Mouse (Mus musculus): ENCODE data around the gene Haus6. TPM values are rescaled to one million over a fixed set of nuclear protein-coding genes. Genes with fewer than 3 reads are reported as not detected.
"Not testable (repeated sequence)": the region's sequence is repeated elsewhere in the genome, so short reads cannot be mapped to it uniquely, and the experiment has no call there.

Gene Haus6
- polyA plus RNA-seq (2014; fragmentation: Nextera tagmentation; extraction: Ambion mirVana) = 28.9 and 29.2 TPM in 2 replicates

- H3K9ac ChIP-seq (ENCODE audit: low read length) = peak within 1 kb of the TSS; percentile 86
- H3K4me1 ChIP-seq (ENCODE audit: control insufficient read depth, insufficient read depth, low read length) = no peaks in the 10 kb centered on the region
- peak; percentile 93 for DNase-seq (ENCODE audit: low spot score)
- no peaks in the 10 kb centered on the region for H3K36me3 ChIP-seq (ENCODE audit: control insufficient read depth, insufficient read depth, low read length)
- H3K27ac ChIP-seq (ENCODE audit: low read depth, low read length) = peak within 1 kb of the TSS; percentile 67
- no peaks in the 10 kb centered on the region for H3K27me3 ChIP-seq (ENCODE audit: control insufficient read depth, insufficient read depth, low read length)
- H3K4me3 ChIP-seq (ENCODE audit: low read depth, low read length) = peak within 1 kb of the TSS; percentile 89
- ATAC-seq (ENCODE audit: insufficient read depth, low FRiP score, low TSS enrichment) = peak; percentile 99
- H3K4me2 ChIP-seq (ENCODE audit: low read depth) = peak within 1 kb of the TSS; percentile 81
- WGBS = under 1% methylated on average over 59 of the region's 59 CpGs
- H3K9me3 ChIP-seq (ENCODE audit: control insufficient read depth, low read length) = no peaks in the 10 kb centered on the region
Observed at GRCm38 (mm10) chr4:86611524-86612288, at the start of gene Haus6. Gene Haus6, minus strand, starts transcription at chr4:86612055.

GRCm38 (mm10) chr4:86657176-86657575 is 45.3 kb upstream of the Haus6 start:
- H3K36me3 ChIP-seq (ENCODE audit: control insufficient read depth, insufficient read depth, low read length) = peaks cover 12% of the 10 kb centered on the region
- DNase-seq (ENCODE audit: low spot score) = no peak
- no peaks in the 10 kb centered on the region for H3K27me3 ChIP-seq (ENCODE audit: control insufficient read depth, insufficient read depth, low read length)

GRCm38 (mm10) chr4:86656410-86656809 is 44.6 kb upstream of the Haus6 start:
- H3K4me1 ChIP-seq (ENCODE audit: control insufficient read depth, insufficient read depth, low read length); H3K4me3 ChIP-seq (ENCODE audit: low read depth, low read length); ATAC-seq (ENCODE audit: insufficient read depth, low FRiP score, low TSS enrichment); H3K4me2 ChIP-seq (ENCODE audit: low read depth); H3K27ac ChIP-seq (ENCODE audit: low read depth, low read length); H3K9ac ChIP-seq (ENCODE audit: low read length); H3K9me3 ChIP-seq (ENCODE audit: control insufficient read depth, low read length); DNase-seq (ENCODE audit: low spot score); H3K27me3 ChIP-seq (ENCODE audit: control insufficient read depth, insufficient read depth, low read length): not testable (repeated sequence)
- H3K36me3 ChIP-seq (ENCODE audit: control insufficient read depth, insufficient read depth, low read length) = peaks cover 12% of the 10 kb centered on the region
- WGBS = 97% methylated on average over 8 of the region's 8 CpGs

More at GRCm38 (mm10) chr4:86657176-86657575, 45.3 kb upstream of the Haus6 start:
- H3K27ac ChIP-seq (ENCODE audit: low read depth, low read length) = no peak overlapping the region
- H3K4me1 ChIP-seq (ENCODE audit: control insufficient read depth, insufficient read depth, low read length) = no peaks in the 10 kb centered on the region
- ATAC-seq (ENCODE audit: insufficient read depth, low FRiP score, low TSS enrichment) = no peak
- H3K9ac ChIP-seq (ENCODE audit: low read length) = no peak overlapping the region
- H3K9me3 ChIP-seq (ENCODE audit: control insufficient read depth, low read length) = no peaks in the 10 kb centered on the region
- H3K4me2 ChIP-seq (ENCODE audit: low read depth) = no peak overlapping the region
- no peak overlapping the region for H3K4me3 ChIP-seq (ENCODE audit: low read depth, low read length)
- 95% methylated on average over 12 of the region's 12 CpGs for WGBS

- WGBS = 78% methylated on average over 10 of the region's 10 CpGs
- no peak overlapping the region for H3K27ac ChIP-seq (ENCODE audit: low read depth, low read length)
- no peak for ATAC-seq (ENCODE audit: insufficient read depth, low FRiP score, low TSS enrichment)
- no peaks in the 10 kb centered on the region for H3K27me3 ChIP-seq (ENCODE audit: control insufficient read depth, insufficient read depth, low read length)
- no peaks in the 10 kb centered on the region for H3K36me3 ChIP-seq (ENCODE audit: control insufficient read depth, insufficient read depth, low read length)
- no peak overlapping the region for H3K9ac ChIP-seq (ENCODE audit: low read length)
- H3K4me1 ChIP-seq (ENCODE audit: control insufficient read depth, insufficient read depth, low read length) = no peaks in the 10 kb centered on the region
- H3K4me3 ChIP-seq (ENCODE audit: low read depth, low read length) = no peak overlapping the region
- DNase-seq (ENCODE audit: low spot score) = no peak
- H3K4me2 ChIP-seq (ENCODE audit: low read depth) = no peak overlapping the region
- H3K9me3 ChIP-seq (ENCODE audit: control insufficient read depth, low read length) = no peaks in the 10 kb centered on the region
Observed at GRCm38 (mm10) chr4:86651686-86652384, 40.0 kb upstream of the Haus6 start.

- DNase-seq (ENCODE audit: low spot score); H3K27ac ChIP-seq (ENCODE audit: low read depth, low read length); H3K9me3 ChIP-seq (ENCODE audit: control insufficient read depth, low read length); H3K9ac ChIP-seq (ENCODE audit: low read length); H3K27me3 ChIP-seq (ENCODE audit: control insufficient read depth, insufficient read depth, low read length); H3K4me2 ChIP-seq (ENCODE audit: low read depth); H3K4me3 ChIP-seq (ENCODE audit: low read depth, low read length); H3K36me3 ChIP-seq (ENCODE audit: control insufficient read depth, insufficient read depth, low read length); ATAC-seq (ENCODE audit: insufficient read depth, low FRiP score, low TSS enrichment); H3K4me1 ChIP-seq (ENCODE audit: control insufficient read depth, insufficient read depth, low read length): not testable (repeated sequence)
- 92% methylated on average over 10 of the region's 13 CpGs for WGBS
Observed at GRCm38 (mm10) chr4:86648394-86648793, 36.5 kb upstream of the Haus6 start.

- not testable (repeated sequence) for H3K9me3 ChIP-seq (ENCODE audit: control insufficient read depth, low read length); ATAC-seq (ENCODE audit: insufficient read depth, low FRiP score, low TSS enrichment); H3K4me2 ChIP-seq (ENCODE audit: low read depth); H3K27ac ChIP-seq (ENCODE audit: low read depth, low read length); H3K9ac ChIP-seq (ENCODE audit: low read length); H3K36me3 ChIP-seq (ENCODE audit: control insufficient read depth, insufficient read depth, low read length); H3K27me3 ChIP-seq (ENCODE audit: control insufficient read depth, insufficient read depth, low read length); H3K4me3 ChIP-seq (ENCODE audit: low read depth, low read length); H3K4me1 ChIP-seq (ENCODE audit: control insufficient read depth, insufficient read depth, low read length); DNase-seq (ENCODE audit: low spot score)
- WGBS = 91% methylated on average over 9 of the region's 9 CpGs
Observed at GRCm38 (mm10) chr4:86637561-86637960, 25.7 kb upstream of the Haus6 start.

GRCm38 (mm10) chr4:86634873-86635272 is 23.0 kb upstream of the Haus6 start:
- H3K36me3 ChIP-seq (ENCODE audit: control insufficient read depth, insufficient read depth, low read length); H3K9me3 ChIP-seq (ENCODE audit: control insufficient read depth, low read length); H3K4me2 ChIP-seq (ENCODE audit: low read depth); ATAC-seq (ENCODE audit: insufficient read depth, low FRiP score, low TSS enrichment); DNase-seq (ENCODE audit: low spot score); H3K4me1 ChIP-seq (ENCODE audit: control insufficient read depth, insufficient read depth, low read length); H3K27me3 ChIP-seq (ENCODE audit: control insufficient read depth, insufficient read depth, low read length); H3K27ac ChIP-seq (ENCODE audit: low read depth, low read length); H3K4me3 ChIP-seq (ENCODE audit: low read depth, low read length); H3K9ac ChIP-seq (ENCODE audit: low read length): not testable (repeated sequence)

GRCm38 (mm10) chr4:86634312-86634711 is 22.5 kb upstream of the Haus6 start:
- H3K27ac ChIP-seq (ENCODE audit: low read depth, low read length); H3K27me3 ChIP-seq (ENCODE audit: control insufficient read depth, insufficient read depth, low read length); DNase-seq (ENCODE audit: low spot score); H3K4me2 ChIP-seq (ENCODE audit: low read depth); ATAC-seq (ENCODE audit: insufficient read depth, low FRiP score, low TSS enrichment); H3K4me1 ChIP-seq (ENCODE audit: control insufficient read depth, insufficient read depth, low read length); H3K4me3 ChIP-seq (ENCODE audit: low read depth, low read length); H3K9me3 ChIP-seq (ENCODE audit: control insufficient read depth, low read length); H3K36me3 ChIP-seq (ENCODE audit: control insufficient read depth, insufficient read depth, low read length); H3K9ac ChIP-seq (ENCODE audit: low read length): not testable (repeated sequence)

- 69% methylated on average over 4 of the region's 5 CpGs for WGBS
- not testable (repeated sequence) for H3K4me2 ChIP-seq (ENCODE audit: low read depth); H3K9me3 ChIP-seq (ENCODE audit: control insufficient read depth, low read length); H3K4me1 ChIP-seq (ENCODE audit: control insufficient read depth, insufficient read depth, low read length); H3K4me3 ChIP-seq (ENCODE audit: low read depth, low read length); DNase-seq (ENCODE audit: low spot score); H3K27ac ChIP-seq (ENCODE audit: low read depth, low read length); H3K27me3 ChIP-seq (ENCODE audit: control insufficient read depth, insufficient read depth, low read length); H3K9ac ChIP-seq (ENCODE audit: low read length); H3K36me3 ChIP-seq (ENCODE audit: control insufficient read depth, insufficient read depth, low read length); ATAC-seq (ENCODE audit: insufficient read depth, low FRiP score, low TSS enrichment)
Observed at GRCm38 (mm10) chr4:86632556-86632955, 20.7 kb upstream of the Haus6 start.
